Mouse (Mus musculus): Measurements from ENCODE around the gene Olfr1318. TPM values are rescaled to one million over a fixed set of nuclear protein-coding genes. Genes with fewer than 3 reads are reported as not detected.

Gene Olfr1318
- polyA plus RNA-seq (2017; shearing (Covaris generic)) = not detected

GRCm38 (mm10) chr2:112153898-112154297 lies at the start of gene Olfr1318:
TSS of gene Olfr1318 (plus strand) at chr2:112154198.

GRCm38 (mm10) chr2:112115340-112115739 lies 38.7 kb upstream of the Olfr1318 start, which contains the start of gene Olfr1315-ps1:
TSS of gene Olfr1315-ps1 (minus strand) at chr2:112115440.

GRCm38 (mm10) chr2:112134877-112135276 lies 19.1 kb upstream of the Olfr1318 start, which contains the start of gene Olfr1316:
TSS of gene Olfr1316 (minus strand) at chr2:112134977.

GRCm38 (mm10) chr2:112140029-112140428 lies 14.0 kb upstream of the Olfr1318 start, which contains the start of gene Olfr1317:
TSS of gene Olfr1317 (plus strand) at chr2:112140329.

Other genes with a start within 250 kb of the Olfr1318 start
- not detected for gene Olfr1306, start 237.9 kb upstream of the Olfr1318 start, polyA plus RNA-seq (2017; shearing (Covaris generic))
- 0.07 TPM for gene Olfr1307, start 204.8 kb upstream of the Olfr1318 start, polyA plus RNA-seq (2017; shearing (Covaris generic))
- gene Olfr1308, start 189.3 kb upstream of the Olfr1318 start, polyA plus RNA-seq (2017; shearing (Covaris generic)) = not detected
- not detected for gene Olfr1309, start 163.9 kb upstream of the Olfr1318 start, polyA plus RNA-seq (2017; shearing (Covaris generic))
- not detected for gene Olfr1310, start 141.5 kb upstream of the Olfr1318 start, polyA plus RNA-seq (2017; shearing (Covaris generic))
- not detected for gene Olfr1311, start 129.8 kb upstream of the Olfr1318 start, polyA plus RNA-seq (2017; shearing (Covaris generic))
- not detected for gene Olfr1312, start 104.0 kb upstream of the Olfr1318 start, polyA plus RNA-seq (2017; shearing (Covaris generic))
- gene Olfr1313, start 76.4 kb upstream of the Olfr1318 start, polyA plus RNA-seq (2017; shearing (Covaris generic)) = not detected
- gene Olfr1314, start 57.4 kb upstream of the Olfr1318 start, polyA plus RNA-seq (2017; shearing (Covaris generic)) = not detected
- gene Olfr1315-ps1, start 38.8 kb upstream of the Olfr1318 start, polyA plus RNA-seq (2017; shearing (Covaris generic)) = not detected
- not detected for gene Olfr1316, start 19.2 kb upstream of the Olfr1318 start, polyA plus RNA-seq (2017; shearing (Covaris generic))
- not detected for gene Olfr1317, start 13.9 kb upstream of the Olfr1318 start, polyA plus RNA-seq (2017; shearing (Covaris generic))
- gene Lpcat4, start 85.3 kb downstream of the Olfr1318 start, polyA plus RNA-seq (2017; shearing (Covaris generic)) = 70.5 TPM
- not detected for gene Nutm1, start 105.1 kb downstream of the Olfr1318 start, polyA plus RNA-seq (2017; shearing (Covaris generic))
- gene Nop10, start 107.7 kb downstream of the Olfr1318 start, polyA plus RNA-seq (2017; shearing (Covaris generic)) = 148 TPM
- 109 TPM for gene Slc12a6, start 111.6 kb downstream of the Olfr1318 start, polyA plus RNA-seq (2017; shearing (Covaris generic))
- not detected for gene Gm21985, start 112.1 kb downstream of the Olfr1318 start, polyA plus RNA-seq (2017; shearing (Covaris generic))
- 87.5 TPM for gene Emc4, start 213.8 kb downstream of the Olfr1318 start, polyA plus RNA-seq (2017; shearing (Covaris generic))
- 21.7 TPM for gene Katnbl1, start 225.0 kb downstream of the Olfr1318 start, polyA plus RNA-seq (2017; shearing (Covaris generic))